28 mouse cellular contexts compared by ENCODE assay signal in the genomic region with DNA sequence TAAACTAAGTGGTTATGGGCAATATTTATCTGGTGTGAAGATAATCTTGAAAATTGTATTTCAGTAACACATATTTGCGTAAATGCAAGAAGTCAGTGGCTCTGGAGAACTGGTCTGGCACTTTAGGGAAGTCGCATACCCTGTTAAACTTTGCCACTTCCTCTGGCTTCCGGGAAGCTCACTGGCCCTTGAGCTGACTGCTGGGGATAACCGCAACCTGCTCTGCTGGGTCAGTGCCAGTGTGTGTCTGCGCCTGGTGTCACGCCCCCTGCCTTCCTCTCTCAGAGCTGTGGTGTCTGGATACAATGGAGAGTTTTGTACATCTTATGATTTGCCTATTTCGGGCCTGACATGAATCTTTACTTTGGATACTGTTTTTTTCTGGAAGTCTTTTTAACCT. TPM values are rescaled to one million over a fixed set of nuclear protein-coding genes. Genes with fewer than 3 reads are reported as not detected.
DNase-seq lines count a peak whose midpoint lies in the region; ATAC-seq and TF ChIP-seq lines count a peak whose summit lies in the region.
"Had no signal": no experiment of that assay in that cellular context is flagged by ENCODE, and none has a peak within 500 bp of the region (broad histone marks: within the 10 kb centered on the region; RNA-seq: fewer than 3 reads in every experiment).

No protein-coding gene starts in this region.

- H3K27ac ChIP-seq in intestine, postnatal 0 days (ENCODE audit: low read depth, low read length), result no peak overlapping the region
- H3K27ac ChIP-seq in intestine, embryonic 16.5 days (ENCODE audit: low read length), result no peak overlapping the region
- H3K27ac ChIP-seq in testis, adult 2 months (ENCODE audit: control insufficient read depth, insufficient read depth, low read depth, low read length), result no peak overlapping the region
- H3K27ac ChIP-seq in thymus, adult 2 months (ENCODE audit: control insufficient read depth, insufficient read depth, low read length), result no peak overlapping the region
- H3K27ac ChIP-seq: embryonic facial prominence, embryonic 12.5 days; heart, embryonic 10.5 days; heart, embryonic 15.5 days; hindbrain, embryonic 13.5 days; kidney, postnatal 0 days; liver, embryonic 15.5 days; midbrain, embryonic 12.5 days had no signal

- DNase-seq in cerebellum, adult 9-11 months, result peak; percentile 7
- DNase-seq in cerebellum, adult 9-10 months, result no peak
- DNase-seq in testis, postnatal 14 days (ENCODE audit: low spot score), result no peak
- no peak for DNase-seq in thymus, adult 2 months
- DNase-seq in thymus, postnatal 10 days (ENCODE audit: low spot score in 2 of 2), result no peak
- DNase-seq: adrenal gland, postnatal 10 days; gastrocnemius, postnatal 14 days; heart, adult 11 months; heart, postnatal 36 days; kidney, adult 8-10 months; layer of hippocampus, postnatal 36 days; liver; lung, embryonic 14.5 days; lung, postnatal 14 days; spleen, adult 18-20 months had no signal

- H3K9me3 ChIP-seq in intestine, postnatal 0 days (ENCODE audit: control insufficient read depth), result no peaks in the 10 kb centered on the region
- H3K9me3 ChIP-seq in intestine, embryonic 16.5 days (ENCODE audit: control insufficient read depth, low read length), result no peaks in the 10 kb centered on the region
- H3K9me3 ChIP-seq: embryonic facial prominence, embryonic 12.5 days; heart, embryonic 10.5 days; heart, embryonic 15.5 days; hindbrain, embryonic 13.5 days; liver, embryonic 15.5 days; midbrain, embryonic 12.5 days had no signal

- no peaks in the 10 kb centered on the region for H3K27me3 ChIP-seq in intestine, postnatal 0 days (replicated peaks; ENCODE audit: control insufficient read depth, insufficient read depth, low read length)
- no peaks in the 10 kb centered on the region for H3K27me3 ChIP-seq in intestine, embryonic 16.5 days (replicated peaks; ENCODE audit: control insufficient read depth, insufficient read depth, low read length)
- no peaks in the 10 kb centered on the region for H3K27me3 ChIP-seq in testis, adult 2 months (ENCODE audit: control insufficient read depth, insufficient read depth, low read length)
- no peaks in the 10 kb centered on the region for H3K27me3 ChIP-seq in thymus, adult 2 months (ENCODE audit: control insufficient read depth, insufficient read depth, low read length)
- H3K27me3 ChIP-seq: embryonic facial prominence, embryonic 12.5 days; heart, embryonic 15.5 days; hindbrain, embryonic 13.5 days; liver, embryonic 15.5 days; midbrain, embryonic 12.5 days had no signal

- 0 out of 2 replicates have a peak, but pooled peaks have one; percentile 11 for TF ChIP-seq CTCF in intestine, postnatal 0 days (IDR thresholded peaks at IDR 0.05; ENCODE audit: low read depth)
- no peak for TF ChIP-seq CTCF in testis, adult 2 months (IDR thresholded peaks at IDR 0.05; ENCODE audit: control insufficient read depth, insufficient read depth, insufficient replicate concordance, low read depth, low read length)
- TF ChIP-seq CTCF in thymus, adult 2 months (IDR thresholded peaks at IDR 0.05; ENCODE audit: borderline replicate concordance, control insufficient read depth, extremely low read depth, insufficient read depth, low read length, poor library complexity), result no peak

- H3K4me3 ChIP-seq in intestine, postnatal 0 days (ENCODE audit: low read depth, low read length), result no peak overlapping the region
- H3K4me3 ChIP-seq in intestine, embryonic 16.5 days (ENCODE audit: low read length), result no peak overlapping the region
- peak overlapping the region; percentile 67 for H3K4me3 ChIP-seq in testis, adult 2 months (ENCODE audit: control insufficient read depth, low read depth, low read length)
- H3K4me3 ChIP-seq in thymus, adult 2 months (ENCODE audit: control insufficient read depth, insufficient read depth, low read length), result no peak overlapping the region
- H3K4me3 ChIP-seq: embryonic facial prominence, embryonic 12.5 days; heart, embryonic 10.5 days; heart, embryonic 15.5 days; hindbrain, embryonic 13.5 days; liver, embryonic 15.5 days; midbrain, embryonic 12.5 days had no signal

- TF ChIP-seq POLR2A in testis, adult 2 months (IDR thresholded peaks at IDR 0.05; ENCODE audit: control insufficient read depth, low read depth, low read length), result no peak
- TF ChIP-seq POLR2A in thymus, adult 2 months (IDR thresholded peaks at IDR 0.05; ENCODE audit: control insufficient read depth, extremely low read depth, insufficient read depth, low read length, poor library complexity), result no peak

- 60% methylated on average over 7 of the region's 7 CpGs for WGBS in intestine, postnatal 0 days
- WGBS in intestine, embryonic 16.5 days, result 60% methylated on average over 7 of the region's 7 CpGs
- WGBS in thymus, adult 2 months, result 28% methylated on average over 7 of the region's 7 CpGs

- no peak for ATAC-seq in intestine, postnatal 0 days
- no peak for ATAC-seq in intestine, embryonic 16.5 days
- ATAC-seq: forebrain, embryonic 14.5 days; inflammation-experienced regulatory T-cells, adult 6 months had no signal

- no peaks in the 10 kb centered on the region for H3K4me1 ChIP-seq in intestine, postnatal 0 days (replicated peaks; ENCODE audit: control insufficient read depth, insufficient read depth, low read length)
- peaks cover 10% of the 10 kb centered on the region for H3K4me1 ChIP-seq in intestine, embryonic 16.5 days (ENCODE audit: control insufficient read depth, insufficient read depth, low read length)
- H3K4me1 ChIP-seq in testis, adult 2 months (ENCODE audit: control insufficient read depth, insufficient read depth, low read length), result no peaks in the 10 kb centered on the region
- H3K4me1 ChIP-seq in thymus, adult 2 months (replicated peaks; ENCODE audit: control insufficient read depth, insufficient read depth, low read length), result no peaks in the 10 kb centered on the region
- H3K4me1 ChIP-seq: heart, embryonic 15.5 days; liver, embryonic 15.5 days had no signal

- H3K36me3 ChIP-seq in intestine, postnatal 0 days (ENCODE audit: control insufficient read depth, insufficient read depth), result no peaks in the 10 kb centered on the region
- no peaks in the 10 kb centered on the region for H3K36me3 ChIP-seq in intestine, embryonic 16.5 days (ENCODE audit: control insufficient read depth, insufficient read depth, low read length)
- H3K36me3 ChIP-seq in testis, adult 2 months (ENCODE audit: control insufficient read depth, insufficient read depth, low read length), result peaks cover 1% of the 10 kb centered on the region; the same call in 1 of the 2 replicates
- no peaks in the 10 kb centered on the region for H3K36me3 ChIP-seq in thymus, adult 2 months (ENCODE audit: control insufficient read depth, insufficient read depth, low read length)
- H3K36me3 ChIP-seq: embryonic facial prominence, embryonic 12.5 days; G1E; heart, embryonic 10.5 days; heart, embryonic 15.5 days; hindbrain, embryonic 13.5 days; liver, embryonic 15.5 days; midbrain, embryonic 12.5 days had no signal

- no peak overlapping the region for H3K9ac ChIP-seq in intestine, postnatal 0 days (ENCODE audit: low read depth, low read length)
- H3K9ac ChIP-seq in intestine, embryonic 16.5 days (ENCODE audit: low read depth, low read length), result no peak overlapping the region
- H3K9ac ChIP-seq: embryonic facial prominence, embryonic 12.5 days; heart, embryonic 15.5 days; hindbrain, embryonic 13.5 days; liver, embryonic 15.5 days; lung, embryonic 14.5 days; midbrain, embryonic 12.5 days had no signal

- no peak overlapping the region for H3K4me2 ChIP-seq in intestine, postnatal 0 days (replicated peaks; ENCODE audit: low read depth)
- H3K4me2 ChIP-seq in intestine, embryonic 16.5 days (ENCODE audit: low read depth, low read length), result no peak overlapping the region
- H3K4me2 ChIP-seq: embryonic facial prominence, embryonic 12.5 days; heart, embryonic 15.5 days; hindbrain, embryonic 13.5 days; liver, embryonic 15.5 days; lung, embryonic 14.5 days; midbrain, embryonic 12.5 days had no signal

RNA-seq across cellular contexts. Expression of a gene that starts 42.1 kb away (rescaled TPM):
- polyA plus RNA-seq in intestine, postnatal 0 days (2015; fragmentation: Nextera tagmentation; extraction: Ambion mirVana), result 0.96 and 1.3 TPM in 2 replicates
- polyA plus RNA-seq in intestine, embryonic 16.5 days (2015; fragmentation: Nextera tagmentation; extraction: Ambion mirVana), result 0.61 and 0.68 TPM in 2 replicates
- polyA plus RNA-seq in testis, adult 2 months (2012; rRNA removed), result 0.43 and 0.45 TPM in 2 replicates
- polyA plus RNA-seq in thymus, adult 2 months (2012; rRNA removed), result 0.51 and 0.60 TPM in 2 replicates
- polyA plus RNA-seq: G1E had no signal
